Mouse (Mus musculus): ENCODE data around the gene Adam6a.
"Not testable (repeated sequence)": the region's sequence is repeated elsewhere in the genome, so short reads cannot be mapped to it uniquely, and the experiment has no call there.

Adam6a gene

GRCm38 (mm10) chr12:113543608-113544007 lies at the start of gene Adam6a:
TSS of gene Adam6a (plus strand) at chr12:113543908.
- not testable (repeated sequence) for DNase-seq (ENCODE audit: low read depth)

- no peak for DNase-seq (ENCODE audit: low read depth)
Measured at GRCm38 (mm10) chr12:113525901-113526300, 17.8 kb upstream of the Adam6a start.

GRCm38 (mm10) chr12:113578241-113578640 lies 34.5 kb downstream of the Adam6a start:
- no peak for DNase-seq (ENCODE audit: low read depth)

- DNase-seq (ENCODE audit: low read depth) = no peak
Measured at GRCm38 (mm10) chr12:113588001-113588400, 44.3 kb downstream of the Adam6a start.
